Mouse (Mus musculus): ENCODE measurements around the gene Slc25a25. TPM values are rescaled to one million over a fixed set of nuclear protein-coding genes. Genes with fewer than 3 reads are reported as not detected.

Slc25a25 gene
- polyA plus RNA-seq, 1 experiment from 2014 or later, result 39.8 TPM

- H3K4me3 ChIP-seq (ENCODE audit: low read depth, low read length), result peak overlapping the region; percentile 54
- H3K4me1 ChIP-seq (ENCODE audit: control insufficient read depth, insufficient read depth, low read length), result peaks cover 49% of the 10 kb centered on the region
- no peaks in the 10 kb centered on the region for H3K36me3 ChIP-seq (ENCODE audit: control insufficient read depth, insufficient read depth, low read length)
- H3K27me3 ChIP-seq (ENCODE audit: control insufficient read depth, insufficient read depth, low read length), result no peaks in the 10 kb centered on the region
- H3K4me2 ChIP-seq (ENCODE audit: low read depth, low read length), result peak overlapping the region; percentile 66
- no peaks in the 10 kb centered on the region for H3K9me3 ChIP-seq (ENCODE audit: control insufficient read depth, low read length)
- 83% methylated on average over 5 of the region's 5 CpGs for WGBS
- H3K27ac ChIP-seq (ENCODE audit: low read depth, low read length), result peak overlapping the region; percentile 74
- no peak for ATAC-seq (ENCODE audit: low read depth)
- 0 out of 2 replicates have a peak overlapping the region, but pooled peaks have one; percentile 50 for H3K9ac ChIP-seq (replicated peaks; ENCODE audit: low read depth, low read length)
These were observed 23.5 kb downstream of the Slc25a25 start for GRCm38 (mm10) chr2:32427720-32428119.

GRCm38 (mm10) chr2:32426141-32426540 is 25.1 kb downstream of the Slc25a25 start:
- H3K9me3 ChIP-seq (ENCODE audit: control insufficient read depth, low read length), result no peaks in the 10 kb centered on the region
- H3K36me3 ChIP-seq (ENCODE audit: control insufficient read depth, insufficient read depth, low read length), result no peaks in the 10 kb centered on the region; the same call in 1 of the 2 replicates
- peaks cover 44% of the 10 kb centered on the region for H3K4me1 ChIP-seq (ENCODE audit: control insufficient read depth, insufficient read depth, low read length)
- ATAC-seq (ENCODE audit: low read depth), result no peak
- WGBS, result 97% methylated on average over 1 of the region's 1 CpGs
- no peak overlapping the region for H3K4me3 ChIP-seq (ENCODE audit: low read depth, low read length)
- H3K9ac ChIP-seq (replicated peaks; ENCODE audit: low read depth, low read length), result no peak overlapping the region
- no peak overlapping the region for H3K27ac ChIP-seq (ENCODE audit: low read depth, low read length)
- no peak overlapping the region for H3K4me2 ChIP-seq (ENCODE audit: low read depth, low read length)
- H3K27me3 ChIP-seq (ENCODE audit: control insufficient read depth, insufficient read depth, low read length), result no peaks in the 10 kb centered on the region

GRCm38 (mm10) chr2:32425568-32425967 is 25.7 kb downstream of the Slc25a25 start:
- Histone ChIP-seq H3K4me3 (ENCODE audit: low read depth, low read length) (no peak overlapping the region), H3K27me3 (ENCODE audit: control insufficient read depth, insufficient read depth, low read length) (no peaks in the 10 kb centered on the region), H3K9ac (replicated peaks; ENCODE audit: low read depth, low read length) (no peak overlapping the region), H3K36me3 (ENCODE audit: control insufficient read depth, insufficient read depth, low read length) (peaks cover 4% of the 10 kb centered on the region; the same call in 1 of the 2 replicates), H3K4me1 (ENCODE audit: control insufficient read depth, insufficient read depth, low read length) (peaks cover 44% of the 10 kb centered on the region), H3K4me2 (ENCODE audit: low read depth, low read length) (no peak overlapping the region), H3K27ac (ENCODE audit: low read depth, low read length) (no peak overlapping the region), H3K9me3 (ENCODE audit: control insufficient read depth, low read length) (no peaks in the 10 kb centered on the region)
- 80% methylated on average over 5 of the region's 5 CpGs for WGBS
- no peak for ATAC-seq (ENCODE audit: low read depth)

- 69% methylated on average over 3 of the region's 3 CpGs for WGBS
- no peak overlapping the region for H3K4me3 ChIP-seq (ENCODE audit: low read depth, low read length)
- no peaks in the 10 kb centered on the region for H3K27me3 ChIP-seq (ENCODE audit: control insufficient read depth, insufficient read depth, low read length)
- H3K36me3 ChIP-seq (ENCODE audit: control insufficient read depth, insufficient read depth, low read length), result peaks cover 11% of the 10 kb centered on the region; the same call in 1 of the 2 replicates
- no peak overlapping the region for H3K4me2 ChIP-seq (ENCODE audit: low read depth, low read length)
- no peaks in the 10 kb centered on the region for H3K9me3 ChIP-seq (ENCODE audit: control insufficient read depth, low read length)
- H3K9ac ChIP-seq (replicated peaks; ENCODE audit: low read depth, low read length), result no peak overlapping the region
- H3K4me1 ChIP-seq (ENCODE audit: control insufficient read depth, insufficient read depth, low read length), result peaks cover 37% of the 10 kb centered on the region
- peak overlapping the region; percentile 16 for H3K27ac ChIP-seq (ENCODE audit: low read depth, low read length)
- ATAC-seq (ENCODE audit: low read depth), result no peak
These were observed 26.4 kb downstream of the Slc25a25 start for GRCm38 (mm10) chr2:32424796-32425195.

- peak; percentile 89; the same call in 1 of the 2 replicates for ATAC-seq (ENCODE audit: low read depth)
- H3K4me2 ChIP-seq (ENCODE audit: low read depth, low read length), result peak overlapping the region; percentile 59
- WGBS, result 3% methylated on average over 14 of the region's 14 CpGs
- peaks cover 27% of the 10 kb centered on the region for H3K4me1 ChIP-seq (ENCODE audit: control insufficient read depth, insufficient read depth, low read length)
- H3K27me3 ChIP-seq (ENCODE audit: control insufficient read depth, insufficient read depth, low read length), result no peaks in the 10 kb centered on the region
- peaks cover 21% of the 10 kb centered on the region for H3K36me3 ChIP-seq (ENCODE audit: control insufficient read depth, insufficient read depth, low read length)
- H3K27ac ChIP-seq (ENCODE audit: low read depth, low read length), result peak overlapping the region; percentile 66
- H3K9me3 ChIP-seq (ENCODE audit: control insufficient read depth, low read length), result no peaks in the 10 kb centered on the region
- peak overlapping the region; percentile 28 for H3K4me3 ChIP-seq (ENCODE audit: low read depth, low read length)
- H3K9ac ChIP-seq (replicated peaks; ENCODE audit: low read depth, low read length), result peak overlapping the region; percentile 41
These were observed 27.5 kb downstream of the Slc25a25 start for GRCm38 (mm10) chr2:32423481-32424331.

GRCm38 (mm10) chr2:32421851-32422251 is 29.4 kb downstream of the Slc25a25 start:
- Histone ChIP-seq H3K4me2 (ENCODE audit: low read depth, low read length) (no peak overlapping the region), H3K9ac (replicated peaks; ENCODE audit: low read depth, low read length) (no peak overlapping the region), H3K27me3 (ENCODE audit: control insufficient read depth, insufficient read depth, low read length) (no peaks in the 10 kb centered on the region), H3K4me3 (ENCODE audit: low read depth, low read length) (no peak overlapping the region), H3K27ac (ENCODE audit: low read depth, low read length) (no peak overlapping the region), H3K9me3 (ENCODE audit: control insufficient read depth, low read length) (no peaks in the 10 kb centered on the region), H3K36me3 (ENCODE audit: control insufficient read depth, insufficient read depth, low read length) (peaks cover 40% of the 10 kb centered on the region), H3K4me1 (ENCODE audit: control insufficient read depth, insufficient read depth, low read length) (peaks cover 13% of the 10 kb centered on the region; the same call in 1 of the 2 replicates)
- no peak for ATAC-seq (ENCODE audit: low read depth)
- WGBS, result 97% methylated on average over 6 of the region's 6 CpGs

- ATAC-seq (ENCODE audit: low read depth), result no peak
- Histone ChIP-seq H3K27ac (ENCODE audit: low read depth, low read length) (no peak overlapping the region), H3K9ac (replicated peaks; ENCODE audit: low read depth, low read length) (no peak overlapping the region), H3K4me3 (ENCODE audit: low read depth, low read length) (no peak overlapping the region), H3K27me3 (ENCODE audit: control insufficient read depth, insufficient read depth, low read length) (no peaks in the 10 kb centered on the region), H3K9me3 (ENCODE audit: control insufficient read depth, low read length) (no peaks in the 10 kb centered on the region), H3K36me3 (ENCODE audit: control insufficient read depth, insufficient read depth, low read length) (peaks cover 52% of the 10 kb centered on the region), H3K4me1 (ENCODE audit: control insufficient read depth, insufficient read depth, low read length) (peaks cover 13% of the 10 kb centered on the region; the same call in 1 of the 2 replicates), H3K4me2 (ENCODE audit: low read depth, low read length) (no peak overlapping the region)
- 90% methylated on average over 6 of the region's 6 CpGs for WGBS
These were observed 30.6 kb downstream of the Slc25a25 start for GRCm38 (mm10) chr2:32420647-32421046.

GRCm38 (mm10) chr2:32420066-32420608 is 31.1 kb downstream of the Slc25a25 start:
- H3K4me1 ChIP-seq (ENCODE audit: control insufficient read depth, insufficient read depth, low read length), result peaks cover 13% of the 10 kb centered on the region; the same call in 1 of the 2 replicates
- no peaks in the 10 kb centered on the region for H3K27me3 ChIP-seq (ENCODE audit: control insufficient read depth, insufficient read depth, low read length)
- ATAC-seq (ENCODE audit: low read depth), result no peak
- no peaks in the 10 kb centered on the region for H3K9me3 ChIP-seq (ENCODE audit: control insufficient read depth, low read length)
- H3K4me3 ChIP-seq (ENCODE audit: low read depth, low read length), result no peak overlapping the region
- H3K9ac ChIP-seq (replicated peaks; ENCODE audit: low read depth, low read length), result no peak overlapping the region
- WGBS, result 93% methylated on average over 12 of the region's 12 CpGs
- H3K4me2 ChIP-seq (ENCODE audit: low read depth, low read length), result no peak overlapping the region
- H3K36me3 ChIP-seq (ENCODE audit: control insufficient read depth, insufficient read depth, low read length), result peaks cover 57% of the 10 kb centered on the region
- no peak overlapping the region for H3K27ac ChIP-seq (ENCODE audit: low read depth, low read length)

- Histone ChIP-seq H3K4me3 (ENCODE audit: low read depth, low read length) (no peak overlapping the region), H3K27ac (ENCODE audit: low read depth, low read length) (no peak overlapping the region), H3K9ac (replicated peaks; ENCODE audit: low read depth, low read length) (no peak overlapping the region), H3K27me3 (ENCODE audit: control insufficient read depth, insufficient read depth, low read length) (no peaks in the 10 kb centered on the region), H3K4me1 (ENCODE audit: control insufficient read depth, insufficient read depth, low read length) (peaks cover 12% of the 10 kb centered on the region; the same call in 1 of the 2 replicates), H3K9me3 (ENCODE audit: control insufficient read depth, low read length) (no peaks in the 10 kb centered on the region), H3K36me3 (ENCODE audit: control insufficient read depth, insufficient read depth, low read length) (peaks cover 60% of the 10 kb centered on the region), H3K4me2 (ENCODE audit: low read depth, low read length) (no peak overlapping the region)
- no peak for ATAC-seq (ENCODE audit: low read depth)
- 94% methylated on average over 3 of the region's 3 CpGs for WGBS
These were observed 31.9 kb downstream of the Slc25a25 start for GRCm38 (mm10) chr2:32419359-32419758.

All from neural tube, embryonic 14.5 days (tissue).